Mouse (Mus musculus) E14TG2a.4 (cell line): ENCODE data around the gene Fhl1.

Experiments
- CTCF ChIP-seq: conservative IDR thresholded peaks from 2 replicates; pipeline ENCODE4 v1.5.1; 2014; ENCODE audit warnings: low read length
- NANOG ChIP-seq: IDR thresholded peaks from 2 replicates; pipeline ENCODE4 v1.6.1; 2014; ENCODE audit warnings: borderline replicate concordance, low read length, mixed read lengths
- POU5F1 ChIP-seq: IDR thresholded peaks from 2 replicates; pipeline ENCODE4 v1.6.1; 2014; ENCODE audit warnings: low read length, borderline replicate concordance

DNA sequence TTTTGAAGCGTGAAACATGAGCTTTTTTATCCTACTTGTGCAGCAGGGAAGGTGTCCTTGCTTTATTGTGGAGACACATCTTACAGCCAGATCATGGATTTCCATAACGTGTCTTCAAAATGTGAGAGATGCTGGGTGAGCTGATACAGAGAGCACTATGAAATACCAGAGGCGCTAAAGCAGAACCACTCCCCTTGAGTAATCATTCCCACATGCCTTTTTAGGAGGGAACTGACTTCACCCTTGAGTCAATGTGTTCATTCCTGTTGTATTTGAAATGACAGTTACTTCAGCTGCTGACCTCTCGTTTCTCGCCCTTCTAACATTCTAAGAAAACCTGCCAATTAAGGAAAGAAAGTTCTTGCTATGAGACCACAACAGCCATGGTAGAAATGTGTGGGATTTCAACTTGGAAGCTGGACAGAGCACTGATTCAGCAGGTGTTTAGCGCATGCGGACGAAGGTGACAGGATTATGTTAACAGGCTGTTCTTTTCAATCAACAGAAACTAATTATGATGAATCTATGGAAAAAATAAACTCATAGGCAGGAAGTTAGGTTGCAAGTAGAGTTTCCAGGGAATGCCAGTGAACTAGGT lies 27.5 kb upstream of the Fhl1 start:
- TF ChIP-seq CTCF (no peak), NANOG (no peak), POU5F1 (no peak)
